Mouse (Mus musculus) hindbrain, postnatal 0 days (tissue): ENCODE data around the gene Nfib. TPM values are rescaled to one million over a fixed set of nuclear protein-coding genes. Genes with fewer than 3 reads are reported as not detected.

Experiments used
- ATAC-seq: fragments of 200-750 bp; cut with Nextera tagmentation; 2 replicates; pipeline ENCODE4 v1.8.0; 2017; ENCODE audit warnings: mild to moderate bottlenecking, moderate TSS enrichment, moderate library complexity
- DNase-seq: peaks from one replicate; pipeline ENCODE4 v3.0.0-alpha.2; 2015; ENCODE audit warnings: low spot score
- H3K27ac ChIP-seq: fragments of 300-500 bp; sonication (generic); 2 replicates; pipeline ENCODE4 v1.5.1; 2014; ENCODE audit warnings: mild to moderate bottlenecking
- H3K27me3 ChIP-seq: fragments of 300-500 bp; sonication (generic); 2 replicates; pipeline ENCODE4 v1.6.1; 2014; ENCODE audit warnings: low read length, mixed read lengths; ENCODE audit not compliant: insufficient read depth
- H3K36me3 ChIP-seq: fragments of 300-500 bp; sonication (generic); 2 replicates; pipeline ENCODE4 v1.6.1; 2014; ENCODE audit warnings: low read length, mixed read lengths; ENCODE audit not compliant: insufficient read depth
- H3K4me1 ChIP-seq: fragments of 300-500 bp; sonication (generic); 2 replicates; pipeline ENCODE4 v1.6.1; 2014; ENCODE audit warnings: antibody characterized with exemption, low read length, mixed read lengths; ENCODE audit not compliant: insufficient read depth
- H3K4me2 ChIP-seq: fragments of 300-500 bp; sonication (generic); 2 replicates; pipeline ENCODE4 v1.6.1; 2014; ENCODE audit warnings: low read depth, mild to moderate bottlenecking, low read length, moderate library complexity, mixed read lengths
- H3K4me3 ChIP-seq: fragments of 300-500 bp; sonication (generic); 2 replicates; pipeline ENCODE4 v1.5.1; 2014; ENCODE audit warnings: low read length
- H3K9ac ChIP-seq: fragments of 300-500 bp; sonication (generic); replicated peaks from 2 replicates; pipeline ENCODE4 v1.6.1; 2014; ENCODE audit warnings: mild to moderate bottlenecking, low read length, moderate library complexity, mixed read lengths
- H3K9me3 ChIP-seq: fragments of 300-500 bp; sonication (generic); 2 replicates; pipeline ENCODE4 v1.6.1; 2016; ENCODE audit warnings: low read length, mixed read lengths
- CTCF ChIP-seq: IDR thresholded peaks from 2 replicates; pipeline ENCODE4 v1.5.1; 2016; ENCODE audit warnings: antibody characterized with exemption, control low read depth, low read depth
- WGBS: fragments of 180-500 bp; shearing (Covaris S2); extraction: QIAGEN DNeasy Blood & Tissue Kit; methylation state at CpG from one replicate; pipeline ENCODE4 v1.1.7; 2014; 5-methylcytosine and 5-hydroxymethylcytosine counted together
- polyA plus RNA-seq: library from polyadenylated mRNA; unstranded; fragments of >200 nt; fragmentation: Nextera tagmentation; extraction: Ambion mirVana; gene quantifications from 2 replicates; pipeline ENCODE4 v1.2.1, GENCODE M21; 2015
- total RNA-seq: library from RNA; depleted of rRNA; stranded (reverse); fragments of >200 nt; gene quantifications from 2 replicates; pipeline ENCODE4 v1.2.3, GENCODE M21; 2014

The Nfib gene
- total and polyA plus RNA-seq, 2 experiments from 2014 or later: 69.8 to 112 TPM

- Histone ChIP-seq H3K4me2 (no peak overlapping the region), H3K9ac (no peak overlapping the region), H3K27ac (no peak overlapping the region), H3K27me3 (no peaks in the 10 kb centered on the region), H3K9me3 (no peaks in the 10 kb centered on the region), H3K4me1 (peaks cover 3% of the 10 kb centered on the region; the same call in 1 of the 2 replicates), H3K4me3 (no peak overlapping the region), H3K36me3 (no peaks in the 10 kb centered on the region)
- TF ChIP-seq CTCF: peak; percentile 66
- 42% methylated on average over 12 of the region's 12 CpGs for WGBS
- ATAC-seq (peak; percentile 65), DNase-seq (peak; percentile 83)
Measured at GRCm38 (mm10) chr4:82619539-82619941, 86.0 kb downstream of the Nfib start.

- H3K4me2 ChIP-seq: no peak overlapping the region
- H3K36me3 ChIP-seq: no peaks in the 10 kb centered on the region
- no peak for DNase-seq
- H3K4me1 ChIP-seq: peaks cover 3% of the 10 kb centered on the region; the same call in 1 of the 2 replicates
- TF ChIP-seq CTCF: no peak
- no peak overlapping the region for H3K27ac ChIP-seq
- H3K9me3 ChIP-seq: no peaks in the 10 kb centered on the region
- WGBS: 26% methylated on average over 2 of the region's 2 CpGs
- no peak overlapping the region for H3K4me3 ChIP-seq
- ATAC-seq: no peak
- H3K27me3 ChIP-seq: no peaks in the 10 kb centered on the region
- no peak overlapping the region for H3K9ac ChIP-seq
Measured at GRCm38 (mm10) chr4:82619003-82619402, 86.5 kb downstream of the Nfib start.

DNA sequence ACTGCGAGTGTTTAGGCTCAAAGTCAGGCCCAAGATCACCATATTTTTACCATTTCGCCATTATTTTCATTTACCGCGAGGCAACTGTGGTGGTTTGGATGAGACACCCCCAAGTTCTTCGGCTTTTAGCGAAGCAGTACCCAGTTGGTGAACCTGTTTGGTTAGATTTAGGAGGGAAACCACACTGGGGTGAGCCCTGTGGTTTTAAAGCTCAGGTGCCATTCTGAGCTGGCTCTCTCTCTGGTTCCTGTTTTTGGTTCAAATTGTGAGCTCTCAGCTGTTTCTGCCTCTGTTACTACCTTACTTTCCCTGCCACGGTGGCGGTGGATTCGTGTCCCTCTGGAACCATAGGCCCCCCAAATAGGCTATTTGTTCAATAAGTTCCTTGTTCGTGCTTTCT lies 88.3 kb downstream of the Nfib start:
- H3K36me3 ChIP-seq: no peaks in the 10 kb centered on the region

GRCm38 (mm10) chr4:82615712-82616111 lies 89.8 kb downstream of the Nfib start:
- TF ChIP-seq CTCF: no peak
- no peak for ATAC-seq
- Histone ChIP-seq H3K9ac (no peak overlapping the region), H3K36me3 (no peaks in the 10 kb centered on the region), H3K4me1 (0 out of 2 replicates have a peak, but pooled peaks cover 3% of the 10 kb centered on the region), H3K4me2 (no peak overlapping the region), H3K4me3 (no peak overlapping the region), H3K27ac (no peak overlapping the region), H3K27me3 (no peaks in the 10 kb centered on the region), H3K9me3 (no peaks in the 10 kb centered on the region)
- DNase-seq: no peak
- 79% methylated on average over 5 of the region's 5 CpGs for WGBS

More for the DNA sequence above, 88.3 kb downstream of the Nfib start:
- whole genome bisulfite sequencing: 92% methylated on average over 10 of the region's 10 CpGs
- DNase-seq (no peak), ATAC-seq (no peak)
- Histone ChIP-seq H3K27me3 (no peaks in the 10 kb centered on the region), H3K27ac (no peak overlapping the region), H3K9me3 (no peaks in the 10 kb centered on the region), H3K9ac (no peak overlapping the region), H3K4me3 (no peak overlapping the region), H3K4me1 (peaks cover 4% of the 10 kb centered on the region; the same call in 1 of the 2 replicates), H3K4me2 (no peak overlapping the region)
- TF ChIP-seq CTCF: no peak

- H3K36me3 ChIP-seq: no peaks in the 10 kb centered on the region
- H3K4me2 ChIP-seq: 0 out of 2 replicates have a peak overlapping the region, but pooled peaks have one; percentile 33
- H3K9ac ChIP-seq: no peak overlapping the region
- 0 out of 2 replicates have a peak, but pooled peaks cover 3% of the 10 kb centered on the region for H3K4me1 ChIP-seq
- ATAC-seq (peak; percentile 68), DNase-seq (no peak)
- no peaks in the 10 kb centered on the region for H3K9me3 ChIP-seq
- H3K4me3 ChIP-seq: no peak overlapping the region
- no peak for TF ChIP-seq CTCF
- WGBS: 21% methylated on average over 7 of the region's 7 CpGs
- H3K27me3 ChIP-seq: no peaks in the 10 kb centered on the region
- H3K27ac ChIP-seq: peak overlapping the region; percentile 41; the same call in 1 of the 2 replicates
Measured at GRCm38 (mm10) chr4:82614466-82614805, 91.1 kb downstream of the Nfib start.

GRCm38 (mm10) chr4:82613606-82614465 lies 91.7 kb downstream of the Nfib start:
- no peak overlapping the region for H3K9ac ChIP-seq
- H3K27me3 ChIP-seq: no peaks in the 10 kb centered on the region
- peak; percentile 75 for TF ChIP-seq CTCF
- H3K4me2 ChIP-seq: peak overlapping the region; percentile 33
- 0 out of 2 replicates have a peak, but pooled peaks cover 3% of the 10 kb centered on the region for H3K4me1 ChIP-seq
- H3K4me3 ChIP-seq: no peak overlapping the region
- ATAC-seq: peak; percentile 89
- DNase-seq: peak; percentile 95
- WGBS: 18% methylated on average over 7 of the region's 7 CpGs
- no peaks in the 10 kb centered on the region for H3K9me3 ChIP-seq
- no peaks in the 10 kb centered on the region for H3K36me3 ChIP-seq
- peak overlapping the region; percentile 58 for H3K27ac ChIP-seq

- Histone ChIP-seq H3K27ac (no peak overlapping the region), H3K4me2 (no peak overlapping the region), H3K36me3 (no peaks in the 10 kb centered on the region), H3K9me3 (no peaks in the 10 kb centered on the region), H3K27me3 (no peaks in the 10 kb centered on the region), H3K4me3 (no peak overlapping the region), H3K4me1 (0 out of 2 replicates have a peak, but pooled peaks cover 3% of the 10 kb centered on the region), H3K9ac (no peak overlapping the region)
- 83% methylated on average over 4 of the region's 4 CpGs for WGBS
- no peak for DNase-seq
- no peak for TF ChIP-seq CTCF
- ATAC-seq: no peak
Measured at GRCm38 (mm10) chr4:82609676-82610075, 95.9 kb downstream of the Nfib start.
